Comparison of ENCODE assay signal across 16 mouse cellular contexts in genomic region chr9:118885785-118886184, GRCm38 (mm10). TPM values are rescaled to one million over a fixed set of nuclear protein-coding genes. Genes with fewer than 3 reads are reported as not detected.
DNase-seq lines count a peak whose midpoint lies in the region; ATAC-seq and TF ChIP-seq lines count a peak whose summit lies in the region.
"Had no signal": no experiment of that assay in that cellular context is flagged by ENCODE, and none has a peak within 500 bp of the region (broad histone marks: within the 10 kb centered on the region; RNA-seq: fewer than 3 reads in every experiment).

No protein-coding gene starts in this region.

- no peak overlapping the region for H3K27ac ChIP-seq in heart, embryonic 12.5 days (ENCODE audit: poor library complexity, severe bottlenecking)
- no peak overlapping the region for H3K27ac ChIP-seq in lung, postnatal 0 days (ENCODE audit: low read length)
- H3K27ac ChIP-seq: embryonic facial prominence, embryonic 12.5 days; hindbrain, embryonic 15.5 days; midbrain, embryonic 13.5 days had no signal

- H3K9me3 ChIP-seq in heart, embryonic 12.5 days (replicated peaks), result no peaks in the 10 kb centered on the region
- no peaks in the 10 kb centered on the region for H3K9me3 ChIP-seq in lung, postnatal 0 days (ENCODE audit: low read length)
- H3K9me3 ChIP-seq: embryonic facial prominence, embryonic 12.5 days; hindbrain, embryonic 15.5 days; midbrain, embryonic 13.5 days had no signal

- ATAC-seq in heart, embryonic 12.5 days (ENCODE audit: insufficient number of reproducible peaks, low FRiP score), result no peak
- peak; percentile 78 for ATAC-seq in lung, postnatal 0 days
- ATAC-seq: intestine, postnatal 0 days; midbrain, embryonic 13.5 days had no signal

- no peak overlapping the region for H3K9ac ChIP-seq in heart, embryonic 12.5 days
- H3K9ac ChIP-seq in lung, postnatal 0 days (replicated peaks; ENCODE audit: low read depth), result no peak overlapping the region
- H3K9ac ChIP-seq: embryonic facial prominence, embryonic 12.5 days; hindbrain, embryonic 15.5 days; midbrain, embryonic 13.5 days had no signal

- no peak overlapping the region for H3K4me3 ChIP-seq in heart, embryonic 12.5 days
- H3K4me3 ChIP-seq in lung, postnatal 0 days (ENCODE audit: low read depth, low read length), result no peak overlapping the region
- H3K4me3 ChIP-seq: embryonic facial prominence, embryonic 12.5 days; hindbrain, embryonic 15.5 days; midbrain, embryonic 13.5 days; myocyte had no signal

- TF ChIP-seq CTCF in lung, postnatal 0 days (IDR thresholded peaks at IDR 0.05), result no peak

- H3K4me1 ChIP-seq in heart, embryonic 12.5 days (replicated peaks), result peaks cover 7% of the 10 kb centered on the region
- no peaks in the 10 kb centered on the region for H3K4me1 ChIP-seq in lung, postnatal 0 days (ENCODE audit: insufficient read depth, low read depth, low read length)

- peak; percentile 40; the same call in 1 of the 2 replicates for TF ChIP-seq EP300 in lung, postnatal 0 days (IDR thresholded peaks at IDR 0.05)

- no peak overlapping the region for H3K4me2 ChIP-seq in heart, embryonic 12.5 days
- H3K4me2 ChIP-seq in lung, postnatal 0 days (replicated peaks; ENCODE audit: low read depth, low read length), result no peak overlapping the region
- H3K4me2 ChIP-seq: embryonic facial prominence, embryonic 12.5 days; hindbrain, embryonic 15.5 days; liver, embryonic 11.5 days; midbrain, embryonic 13.5 days had no signal

- peak; percentile 35 to 55 for DNase-seq in heart, adult 18-20 months
- peak; percentile 17 for DNase-seq in NIH3T3 (ENCODE audit: low read depth)
- DNase-seq in adrenal gland, postnatal 14 days, result peak; percentile 73
- DNase-seq in lung, postnatal 0 days (ENCODE audit: low spot score), result peak; percentile 68
- no peak for DNase-seq in layer of hippocampus, postnatal 25 days (ENCODE audit: extremely low spot score in 1 of 2, low spot score in 1 of 2)
- no peak for DNase-seq in spleen, postnatal 4 days (ENCODE audit: low spot score in 2 of 2)
- DNase-seq in left cerebral cortex, adult 11 months (ENCODE audit: low spot score), result no peak
- DNase-seq: kidney, postnatal 14 days; thymus, postnatal 4 days had no signal

- 78% methylated on average over 6 of the region's 6 CpGs for WGBS in heart, embryonic 12.5 days
- WGBS in lung, postnatal 0 days, result 37% methylated on average over 6 of the region's 6 CpGs

- H3K27me3 ChIP-seq in heart, embryonic 12.5 days (replicated peaks), result 0 out of 2 replicates have a peak, but pooled peaks cover 3% of the 10 kb centered on the region
- no peaks in the 10 kb centered on the region for H3K27me3 ChIP-seq in lung, postnatal 0 days (replicated peaks; ENCODE audit: insufficient read depth, low read length)
- H3K27me3 ChIP-seq: embryonic facial prominence, embryonic 12.5 days; hindbrain, embryonic 15.5 days; midbrain, embryonic 13.5 days had no signal

- H3K36me3 ChIP-seq in heart, embryonic 12.5 days, result peaks cover 17% of the 10 kb centered on the region; the same call in 1 of the 2 replicates
- no peaks in the 10 kb centered on the region for H3K36me3 ChIP-seq in lung, postnatal 0 days (ENCODE audit: insufficient read depth, low read length)
- H3K36me3 ChIP-seq: embryonic facial prominence, embryonic 12.5 days; hindbrain, embryonic 15.5 days; midbrain, embryonic 13.5 days had no signal

RNA-seq across cellular contexts. Expression of gene Ctdspl, which starts 40.5 kb away (rescaled TPM):
- 10 to 100 TPM; 10.6 to 12.8 TPM for total RNA-seq in heart, adult 18-20 months (2021)
- 7.8 and 9.7 TPM in 2 replicates for polyA plus RNA-seq in heart, embryonic 12.5 days (2016; fragmentation: Nextera tagmentation; extraction: Ambion mirVana)
- 28.6 and 32.0 TPM in 2 replicates for total RNA-seq in adrenal gland, postnatal 14 days (2021)
- 27.8 and 29.9 TPM in 2 replicates for polyA plus RNA-seq in lung, postnatal 0 days (2015; fragmentation: Nextera tagmentation; extraction: Ambion mirVana)
- total RNA-seq in layer of hippocampus, postnatal 25 days (2021), result 10 to 100 TPM; 23.7 to 24.4 TPM

Comparison
In these comparisons a context has a peak if more than half of its experiments do, and no peak if none do; other contexts are left out.
1. DNase-seq: peak in heart, adult 18-20 months (2 of 2), NIH3T3 (single experiment), adrenal gland, postnatal 14 days (single experiment) and lung, postnatal 0 days (single experiment); none in layer of hippocampus, postnatal 25 days (0 of 2), spleen, postnatal 4 days (0 of 2) and left cerebral cortex, adult 11 months (single experiment).